Mouse (Mus musculus): ENCODE results near the gene Grxcr1.

Gene Grxcr1

DNA sequence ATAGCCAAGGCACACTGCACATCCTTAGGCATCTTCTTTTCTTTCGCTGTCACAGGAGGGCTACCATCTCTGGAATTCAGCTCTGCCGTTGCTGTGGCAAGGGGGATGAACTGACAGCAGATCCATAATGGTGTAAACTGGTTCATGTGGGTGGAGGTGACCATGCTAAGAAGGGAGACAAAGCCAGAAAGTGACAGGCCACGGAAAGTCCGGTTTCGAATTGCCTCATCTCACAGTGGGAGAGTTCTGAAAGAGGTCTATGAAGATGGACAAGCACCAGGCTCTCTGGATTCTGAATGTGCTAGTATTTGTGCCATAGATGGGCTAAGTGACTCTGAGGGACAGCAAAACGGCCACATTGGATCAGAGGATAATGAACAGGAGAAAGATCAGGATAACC lies at the start of gene Grxcr1:
Gene Grxcr1, plus strand, starts transcription at position 92 of the 400 bp plus-strand sequence.
- DNase-seq, result no peak

DNA sequence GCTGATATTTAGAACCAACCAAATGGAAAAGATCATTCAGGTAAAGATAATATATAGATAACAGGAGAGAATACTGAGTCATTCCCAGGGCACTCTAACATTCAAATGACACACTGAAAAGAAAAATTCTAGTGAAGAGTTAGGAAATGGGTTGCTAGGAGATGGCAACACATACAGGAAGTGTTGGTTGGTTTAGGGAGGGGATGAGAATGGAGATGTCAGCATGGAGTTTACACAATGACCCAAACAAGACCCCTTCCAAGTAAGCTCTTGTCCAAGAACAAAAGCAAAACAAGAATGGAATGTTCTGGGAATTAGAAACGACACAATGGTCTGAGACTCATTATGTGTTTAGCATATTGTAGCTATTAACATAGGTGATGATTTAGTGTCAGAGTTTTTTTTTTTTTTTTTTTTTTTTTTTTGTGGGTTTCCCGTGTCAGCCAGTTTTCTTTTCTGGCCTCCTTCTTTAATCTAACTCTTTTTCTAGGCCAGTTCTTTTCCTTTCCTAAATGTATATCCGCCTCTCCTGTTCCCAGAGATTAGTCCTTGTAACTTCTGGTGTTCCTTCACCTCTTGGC lies 49.6 kb upstream of the Grxcr1 start:
- peak; percentile 10 for DNase-seq

- peak; percentile 80 for DNase-seq
These were observed 41.2 kb upstream of the Grxcr1 start for GRCm38 (mm10) chr5:67990426-67990825.

DNA sequence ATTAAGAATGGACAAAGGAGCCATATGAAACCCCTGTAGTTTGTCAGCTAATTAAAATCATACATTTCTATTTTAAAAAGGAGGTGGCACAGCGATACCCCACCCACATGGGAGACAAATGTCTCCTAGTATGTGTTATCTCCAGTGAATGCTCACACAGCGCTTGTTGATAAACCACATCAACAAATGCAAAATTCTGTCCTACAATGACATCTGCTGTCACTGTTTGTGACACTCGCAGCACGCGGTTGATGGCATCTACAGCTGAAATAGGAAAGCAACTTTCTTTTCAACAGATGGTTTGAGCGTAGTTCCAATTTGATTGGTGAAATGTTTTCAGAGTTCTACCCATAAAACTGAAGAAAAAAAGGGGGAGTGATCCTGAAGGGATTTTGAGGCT lies 29.0 kb upstream of the Grxcr1 start:
- no peak for DNase-seq

GRCm38 (mm10) chr5:68003904-68004303 lies 27.7 kb upstream of the Grxcr1 start:
- DNase-seq, result no peak

- DNase-seq, result no peak
These were observed 27.2 kb upstream of the Grxcr1 start for GRCm38 (mm10) chr5:68004419-68004818.

GRCm38 (mm10) chr5:68007074-68007473 lies 24.6 kb upstream of the Grxcr1 start:
- DNase-seq, result no peak

DNA sequence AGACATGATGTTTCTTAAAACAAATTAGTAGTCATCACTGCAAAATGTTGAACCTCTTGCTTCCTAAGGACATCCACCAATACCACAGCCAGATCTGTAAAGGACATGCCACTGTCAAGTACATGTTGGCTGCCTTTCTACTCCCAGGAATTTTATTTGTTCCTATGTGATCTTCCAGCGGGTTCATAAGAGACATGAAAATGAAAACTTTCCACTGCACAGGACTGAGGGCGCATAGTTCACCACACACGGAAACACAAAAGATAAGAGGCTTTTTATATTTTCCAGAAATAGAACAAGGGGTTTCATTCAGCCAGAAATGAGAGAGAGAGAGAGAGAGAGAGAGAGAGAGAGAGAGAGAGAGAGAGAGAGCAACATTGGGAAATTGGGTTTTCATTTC lies 20.1 kb upstream of the Grxcr1 start:
- DNase-seq, result peak; percentile 10

DNA sequence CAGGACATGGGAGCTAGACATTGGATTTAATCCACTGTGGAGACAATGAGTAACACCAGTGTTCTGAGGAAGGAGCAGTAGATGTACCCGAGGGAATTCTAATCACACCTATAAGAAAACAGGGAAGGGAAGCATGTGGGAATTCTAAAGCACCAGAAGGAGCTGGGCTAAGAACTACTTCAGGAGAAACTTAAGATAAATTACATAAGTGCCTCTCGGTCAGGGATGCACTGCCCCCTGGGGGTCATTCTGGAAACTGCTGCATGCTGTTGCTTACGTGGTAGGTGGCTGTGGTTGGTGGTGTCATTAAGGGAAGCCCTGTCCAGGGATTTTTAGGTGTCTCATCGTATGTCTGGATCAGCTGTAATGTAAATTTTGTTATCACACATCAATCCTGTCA lies 19.0 kb upstream of the Grxcr1 start:
- peak; percentile 93 for DNase-seq

- no peak for DNase-seq
These were observed 10.8 kb upstream of the Grxcr1 start for GRCm38 (mm10) chr5:68020870-68021269.

DNA sequence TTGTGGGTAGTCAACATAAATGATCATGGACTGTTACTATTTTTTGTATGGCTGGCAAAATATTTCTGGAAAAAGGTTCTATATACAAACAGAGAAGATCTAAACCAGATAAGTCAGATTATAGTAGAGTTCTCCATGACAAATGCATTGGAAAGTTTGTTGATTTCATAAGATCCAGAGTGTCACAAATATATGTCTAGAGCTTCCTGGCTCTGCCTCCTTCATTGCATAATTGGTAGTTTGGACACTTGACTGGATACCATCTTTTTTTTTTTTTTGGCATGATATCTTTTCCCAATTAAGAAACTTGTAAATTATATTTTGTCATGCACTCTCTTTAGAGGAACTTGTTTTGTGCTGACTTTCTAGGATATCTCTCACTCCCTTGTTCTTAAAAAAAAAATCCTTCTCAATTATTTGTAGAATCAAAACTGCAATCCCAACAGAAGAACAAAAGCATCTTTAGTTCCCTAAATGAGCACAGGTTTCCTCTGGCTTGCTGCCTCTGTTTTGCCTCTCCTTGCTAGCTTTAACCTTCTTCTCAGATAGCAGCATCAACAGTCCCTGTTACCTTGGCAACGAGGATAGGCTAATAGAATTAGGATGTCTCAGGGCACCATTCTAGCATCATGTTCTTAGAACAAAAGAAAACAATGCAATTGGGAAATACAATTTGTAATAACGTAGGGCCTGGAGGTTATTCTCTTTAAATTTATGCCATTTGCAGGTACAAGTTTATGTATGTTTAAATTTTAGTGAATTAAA lies 4.8 kb upstream of the Grxcr1 start:
- no peak for DNase-seq

- DNase-seq, result no peak
These were observed 4.2 kb upstream of the Grxcr1 start for GRCm38 (mm10) chr5:68027474-68027873.

DNA sequence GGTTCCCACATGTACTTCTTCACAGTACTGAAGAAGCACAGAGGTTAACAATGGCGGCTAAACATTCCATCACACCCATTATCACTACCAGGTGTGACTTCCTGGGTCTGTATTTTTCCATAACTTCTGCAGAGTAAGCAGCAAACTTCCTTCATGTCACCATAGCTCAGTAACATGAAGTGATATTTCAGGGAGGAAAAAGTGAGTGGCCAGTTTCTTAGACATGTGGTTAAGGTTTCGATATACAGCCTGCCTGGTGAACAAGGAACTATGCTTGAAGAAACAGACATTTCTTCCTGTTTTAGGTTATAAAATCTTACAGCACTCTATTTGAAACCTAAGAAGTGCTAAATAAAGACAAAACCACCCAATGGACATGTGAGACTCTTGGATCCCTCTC lies 1.7 kb downstream of the Grxcr1 start:
- DNase-seq, result no peak

DNA sequence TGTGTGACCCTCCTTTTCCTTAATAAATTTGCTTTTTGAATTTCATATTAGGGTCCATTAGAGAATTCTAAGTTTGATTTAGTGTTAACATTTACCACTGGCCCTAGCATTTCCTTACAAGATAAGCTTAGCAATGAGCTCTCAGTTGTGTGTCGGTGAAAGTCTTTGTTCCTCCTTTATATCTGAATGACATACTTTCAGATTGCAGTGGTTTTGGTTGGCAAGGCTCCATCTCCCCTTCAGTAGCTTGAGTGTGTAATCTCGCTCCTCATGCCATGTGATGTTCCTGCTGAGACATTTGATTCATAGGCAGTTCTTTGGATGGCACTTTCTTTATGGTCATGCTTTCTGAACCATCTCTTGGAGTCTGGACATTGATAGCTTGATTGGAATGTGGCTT lies 7.4 kb downstream of the Grxcr1 start:
- DNase-seq, result peak; percentile 23

- no peak for DNase-seq
These were observed 11.7 kb downstream of the Grxcr1 start for GRCm38 (mm10) chr5:68043339-68043738.

GRCm38 (mm10) chr5:68048783-68049182 lies 17.1 kb downstream of the Grxcr1 start:
- peak; percentile 1 for DNase-seq

- no peak for DNase-seq
These were observed 17.9 kb downstream of the Grxcr1 start for GRCm38 (mm10) chr5:68049536-68049935.

- DNase-seq, result no peak
These were observed 19.5 kb downstream of the Grxcr1 start for GRCm38 (mm10) chr5:68051101-68051500.

- no peak for DNase-seq
These were observed 25.9 kb downstream of the Grxcr1 start for GRCm38 (mm10) chr5:68057574-68057973.

- DNase-seq, result no peak
These were observed 37.1 kb downstream of the Grxcr1 start for GRCm38 (mm10) chr5:68068694-68069093.

- DNase-seq, result no peak
These were observed 38.7 kb downstream of the Grxcr1 start for GRCm38 (mm10) chr5:68070308-68070707.

GRCm38 (mm10) chr5:68071857-68072256 lies 40.2 kb downstream of the Grxcr1 start:
- DNase-seq, result no peak

- DNase-seq, result no peak
These were observed 55.0 kb downstream of the Grxcr1 start for GRCm38 (mm10) chr5:68086535-68087098.

GRCm38 (mm10) chr5:68087174-68087573 lies 55.5 kb downstream of the Grxcr1 start:
- DNase-seq, result no peak
